Mouse (Mus musculus) adrenal gland, adult 8-10 months (tissue): ENCODE measurements at regions not wholly inside any gene's neighbourhood (a gene's known extent, or its start where the extent isn't known, plus 50 kb on each side); places are given as distances from the start of the nearest gene placed in this dataset.

Source experiments
- DNase-seq: peaks from one replicate; pipeline ENCODE4 v3.0.0; 2022

DNA sequence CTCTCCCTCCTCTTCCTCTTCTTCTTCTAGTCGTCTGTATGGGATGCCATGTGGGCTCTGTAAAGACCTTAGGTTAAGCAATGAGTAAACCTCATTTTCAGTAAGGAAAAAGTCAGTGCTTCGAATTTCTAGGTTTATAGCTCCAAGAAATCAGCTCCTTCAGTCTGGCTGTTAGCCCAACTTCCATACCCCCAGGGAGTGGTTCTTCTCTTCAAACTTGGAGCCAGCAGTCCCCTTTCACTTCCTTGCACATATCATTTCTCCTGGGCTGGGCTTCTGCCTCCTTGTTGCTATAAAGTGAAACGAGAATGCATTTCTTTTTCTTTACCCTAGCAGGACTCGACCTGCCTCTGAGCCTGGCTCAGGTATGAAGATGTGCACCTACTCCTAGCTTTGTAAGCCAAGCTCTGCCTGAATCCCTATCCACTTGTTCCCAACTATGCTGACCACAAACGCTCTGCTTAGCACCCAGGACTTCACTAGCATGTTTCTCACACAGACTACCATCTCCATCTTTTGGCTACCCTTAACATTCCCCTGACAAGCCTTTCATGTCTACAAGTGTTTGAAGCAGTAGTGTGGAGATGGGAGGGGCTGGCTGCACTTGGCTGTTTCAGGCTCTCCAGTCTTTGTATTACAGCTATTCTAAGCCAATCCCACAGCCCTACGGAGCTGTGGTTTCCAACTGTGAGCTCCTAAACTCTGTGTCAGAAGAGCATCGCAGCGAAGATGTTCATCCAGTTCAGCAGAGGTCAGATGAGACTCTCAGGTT is 243.8 kb upstream of the Tprg start:
- no peak for DNase-seq

DNA sequence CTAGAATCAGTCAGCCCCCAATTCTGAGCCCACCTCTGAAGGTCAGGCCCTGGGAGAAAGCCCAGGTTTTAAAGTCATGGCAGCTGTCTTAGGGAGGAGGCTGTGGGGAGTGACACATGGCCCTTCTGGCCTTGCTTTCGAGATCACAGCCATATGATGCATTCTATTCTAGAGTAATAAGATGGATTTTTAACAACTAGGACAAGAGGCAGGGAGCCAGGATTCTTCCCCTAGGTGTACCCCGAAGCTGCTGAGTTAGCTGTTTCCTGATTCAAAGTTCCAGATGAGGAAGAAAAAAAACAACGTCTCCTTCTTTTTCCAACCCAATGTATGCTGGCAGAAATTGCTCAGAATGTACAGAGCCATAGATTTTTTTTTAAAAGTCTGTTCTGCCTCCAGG is 242.0 kb upstream of the Tprg start:
- no peak for DNase-seq

DNA sequence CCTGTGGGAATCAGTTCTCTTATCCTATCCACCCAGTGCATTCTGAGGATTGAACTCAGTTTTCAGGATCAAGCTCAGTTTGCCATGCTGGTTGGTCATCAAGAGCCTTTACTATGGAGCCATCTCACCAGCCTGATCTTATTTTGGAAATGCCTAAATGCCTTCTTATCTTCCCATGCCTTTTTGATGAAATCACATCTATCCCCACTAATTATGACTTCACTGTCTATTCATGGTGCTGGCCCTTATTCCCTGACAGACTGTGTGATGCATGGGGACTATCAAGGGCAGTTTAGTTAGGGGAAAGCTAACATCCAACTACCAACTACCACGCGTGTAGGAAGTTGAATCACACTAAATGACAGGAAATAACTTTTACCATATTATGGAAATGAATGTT is 238.9 kb upstream of the Tprg start:
- DNase-seq = no peak

DNA sequence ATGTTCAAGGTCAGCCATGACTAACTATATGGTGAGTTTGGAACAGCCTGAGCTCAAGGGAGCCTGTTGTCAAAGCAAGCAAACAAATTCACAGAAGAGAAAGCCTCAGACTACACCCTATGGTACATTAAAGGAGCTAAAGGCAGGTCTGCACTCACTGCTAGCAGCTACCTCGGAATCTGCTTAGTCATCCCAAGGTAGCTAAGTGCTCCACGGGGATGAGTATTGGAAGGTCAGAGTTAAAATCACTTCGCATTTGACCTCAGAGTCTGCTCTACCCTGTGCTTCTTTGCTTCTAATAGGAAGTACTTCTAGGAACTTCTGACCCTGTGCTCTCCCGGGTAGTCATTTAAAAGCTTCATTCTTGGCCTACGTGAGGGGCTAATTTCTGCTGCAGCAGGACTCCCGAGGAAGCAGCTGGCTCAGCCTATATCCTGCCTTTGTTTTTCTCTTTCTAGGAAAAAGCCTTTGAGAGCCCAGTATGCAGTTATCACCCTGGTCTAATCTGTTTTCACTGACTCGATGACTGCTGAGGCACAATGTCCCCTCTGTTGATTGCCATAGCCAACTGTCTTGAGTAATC is 236.6 kb upstream of the Tprg start:
- DNase-seq = no peak

DNA sequence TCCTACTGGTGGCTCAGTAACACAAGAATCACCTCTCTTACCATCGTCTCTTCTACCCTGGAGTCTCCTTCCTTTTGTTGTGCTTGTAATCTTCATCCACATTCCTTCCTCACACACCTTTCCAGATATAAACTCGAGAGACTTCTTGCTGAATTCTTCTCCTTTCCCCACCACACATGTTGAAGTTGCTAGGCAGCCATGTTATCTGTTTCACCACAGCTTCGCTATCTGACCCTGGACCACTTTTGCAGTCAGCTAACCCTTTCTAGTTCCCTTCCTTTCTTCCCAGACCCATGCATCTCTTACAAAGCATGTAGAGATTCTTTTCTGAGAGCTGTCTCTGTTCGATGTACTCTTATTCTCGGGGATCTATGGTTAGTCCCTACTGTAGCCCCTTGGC is 235.6 kb upstream of the Tprg start:
- DNase-seq = no peak

DNA sequence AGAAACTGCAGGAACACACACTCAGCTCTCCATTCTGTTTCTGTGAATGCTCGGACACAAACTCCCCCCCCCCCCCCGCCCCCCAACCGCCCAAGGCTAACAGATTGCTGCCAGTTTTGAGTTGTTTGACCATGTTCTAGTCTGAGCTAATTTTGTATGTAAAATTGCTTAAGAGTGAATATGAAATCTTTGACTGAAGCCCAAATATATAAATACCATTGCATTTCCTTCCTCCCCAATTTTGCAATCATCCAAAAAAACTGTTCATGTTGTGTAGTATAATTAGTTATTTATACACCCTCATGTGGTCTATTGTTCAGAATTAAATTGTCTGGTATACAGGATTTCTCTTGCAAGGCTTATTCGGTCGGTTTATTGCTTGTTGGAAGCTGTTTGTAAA is 234.2 kb upstream of the Tprg start:
- no peak for DNase-seq

DNA sequence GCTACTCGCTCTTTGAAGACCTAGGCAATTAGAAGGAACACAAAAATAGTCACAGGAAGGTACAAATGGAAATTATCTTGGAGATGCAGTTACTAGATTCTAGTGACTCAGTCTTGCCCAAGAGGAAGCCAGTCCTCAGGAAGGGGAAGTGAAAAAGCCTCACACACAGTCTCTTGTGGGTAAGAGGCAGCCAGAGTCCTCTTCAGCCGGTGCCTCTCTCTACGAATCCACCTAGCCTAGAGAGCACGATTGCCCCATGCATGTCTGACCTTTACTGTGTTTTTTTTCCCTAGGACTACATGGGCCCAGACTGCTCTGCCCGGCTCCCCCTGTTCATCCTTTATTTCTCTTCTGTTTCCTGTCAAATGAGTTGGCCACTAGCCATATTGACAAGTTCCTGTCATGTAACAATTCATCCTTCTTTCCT is 233.7 kb upstream of the Tprg start:
- DNase-seq = no peak

DNA sequence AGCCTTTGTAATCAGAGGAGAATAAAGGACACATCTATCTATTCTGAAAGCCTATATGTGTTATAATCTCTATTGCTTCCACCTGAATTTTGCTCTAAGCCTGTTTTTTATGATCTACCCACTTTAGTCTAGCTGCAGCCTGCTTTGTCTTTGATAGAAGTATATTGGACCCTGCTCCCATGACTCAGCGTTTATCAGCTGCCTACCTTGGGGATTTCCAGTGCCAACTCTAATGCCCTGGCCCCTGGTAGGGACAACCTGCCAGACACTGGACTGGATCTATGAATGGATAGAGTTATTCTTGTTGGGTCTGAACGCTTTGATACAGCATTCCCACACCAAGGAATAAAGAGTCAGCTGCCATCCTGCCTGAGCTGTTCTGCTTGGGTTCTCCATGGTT is 232.3 kb upstream of the Tprg start:
- DNase-seq = no peak

DNA sequence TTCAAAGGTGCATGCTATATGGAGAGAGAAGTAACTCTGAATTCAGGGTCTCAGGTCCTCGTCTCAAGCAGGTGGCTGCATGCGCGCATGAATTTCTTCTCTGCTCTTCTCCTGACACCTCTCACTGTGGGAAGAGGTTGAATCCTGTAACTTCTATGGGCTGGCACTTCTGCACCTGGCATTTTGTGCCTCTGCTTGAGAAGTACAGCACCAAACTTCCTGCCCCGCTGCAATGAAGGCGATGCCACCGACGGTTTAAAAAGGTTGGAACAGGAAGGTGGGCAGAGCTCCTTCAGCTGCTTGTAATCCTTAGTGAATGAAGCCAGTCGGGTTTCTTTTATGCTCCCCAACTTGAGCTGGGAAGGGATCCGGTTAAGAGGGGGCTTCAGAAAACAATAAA is 231.2 kb upstream of the Tprg start:
- no peak for DNase-seq

DNA sequence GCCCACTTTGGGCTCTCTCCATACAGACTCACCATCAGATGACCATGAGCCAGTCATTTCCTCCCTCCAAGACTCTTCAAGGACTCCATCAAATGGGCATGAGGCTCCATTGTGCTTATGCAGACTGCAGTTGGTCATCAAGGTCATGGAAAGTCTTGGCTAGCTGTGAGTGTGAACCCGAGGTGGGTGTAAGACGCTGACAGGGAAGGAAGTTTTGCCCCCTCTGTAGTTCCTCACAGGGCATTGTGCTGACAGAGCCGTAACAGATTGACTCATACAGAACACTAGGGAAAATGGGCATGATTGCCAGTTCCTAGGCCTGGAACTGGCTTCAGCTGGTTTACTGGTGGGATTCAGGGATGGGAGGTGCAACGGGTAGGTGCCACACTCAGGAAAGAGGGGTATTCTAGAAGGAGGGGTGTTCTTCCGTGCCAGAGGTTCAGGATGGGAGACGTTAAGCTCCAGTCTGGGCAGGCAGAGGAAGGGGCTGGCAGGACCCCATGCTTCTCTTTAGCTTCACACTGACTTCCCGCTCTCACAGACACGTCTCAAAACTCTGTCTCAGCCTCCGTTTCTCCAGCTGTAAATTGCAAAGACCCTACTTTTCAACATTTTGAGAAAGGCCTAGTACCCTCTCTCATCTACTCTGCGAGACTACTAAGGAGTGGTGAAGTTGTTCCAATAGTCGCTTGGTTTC is 228.4 kb upstream of the Tprg start:
- no peak for DNase-seq

DNA sequence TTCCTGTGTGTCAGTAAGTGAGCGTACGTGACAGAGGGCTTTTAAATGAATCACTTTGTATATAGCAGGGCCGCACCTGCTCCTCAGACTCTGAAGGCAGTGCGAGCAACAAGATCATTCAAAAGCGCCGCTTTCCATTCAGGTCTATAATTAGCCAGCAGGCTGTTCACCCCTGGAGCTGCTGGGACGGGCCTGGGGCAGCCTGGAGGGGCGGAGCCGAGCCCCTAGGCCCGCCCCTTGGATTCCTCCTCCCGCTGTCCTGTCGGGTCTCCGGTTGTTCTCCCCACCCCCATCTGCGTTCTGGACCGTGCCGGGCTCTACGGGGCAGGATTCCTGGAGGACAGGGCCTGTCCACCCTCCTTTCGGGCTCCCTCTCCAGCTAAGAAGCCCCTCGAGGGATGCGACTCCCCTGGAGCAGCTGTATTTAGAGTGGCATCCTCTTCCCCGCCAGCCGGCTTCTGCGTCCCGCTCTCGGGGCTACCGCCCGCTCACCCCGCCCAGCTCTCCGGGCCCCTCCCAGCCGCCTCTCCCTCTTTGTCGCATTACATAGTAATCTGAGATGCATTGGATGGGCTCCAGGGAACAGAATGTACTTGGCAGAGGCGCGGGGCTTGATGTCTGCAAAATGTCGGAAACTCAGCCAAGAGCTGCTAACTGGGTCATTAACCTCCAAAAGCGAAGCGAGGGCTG is 227.7 kb upstream of the Tprg start:
- DNase-seq = peak; percentile 97

DNA sequence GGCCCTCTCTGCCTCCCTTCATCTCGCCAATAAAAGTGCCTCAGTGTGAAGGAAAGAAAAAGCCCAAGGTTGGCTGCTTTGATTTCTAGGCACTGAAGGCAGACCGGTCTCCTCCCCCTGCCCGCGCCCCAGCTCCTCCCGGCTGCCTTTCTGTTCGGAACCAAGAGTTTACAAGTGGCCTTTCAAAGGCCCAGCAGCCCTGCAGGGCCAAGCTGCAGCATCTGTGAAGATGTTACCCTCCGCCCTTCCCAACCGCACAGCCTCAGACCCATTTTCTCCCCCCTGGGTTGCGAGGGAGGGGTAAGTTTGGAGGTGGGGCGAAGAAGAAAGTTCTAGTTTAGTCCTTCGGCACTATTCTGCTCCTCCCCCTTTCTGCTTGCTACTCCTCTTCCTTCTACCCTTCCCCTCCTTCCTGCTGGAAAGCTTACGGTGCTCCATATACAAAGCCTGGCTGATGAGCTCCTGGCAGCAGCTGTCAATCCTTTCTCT is 227.1 kb upstream of the Tprg start:
- no peak for DNase-seq

DNA sequence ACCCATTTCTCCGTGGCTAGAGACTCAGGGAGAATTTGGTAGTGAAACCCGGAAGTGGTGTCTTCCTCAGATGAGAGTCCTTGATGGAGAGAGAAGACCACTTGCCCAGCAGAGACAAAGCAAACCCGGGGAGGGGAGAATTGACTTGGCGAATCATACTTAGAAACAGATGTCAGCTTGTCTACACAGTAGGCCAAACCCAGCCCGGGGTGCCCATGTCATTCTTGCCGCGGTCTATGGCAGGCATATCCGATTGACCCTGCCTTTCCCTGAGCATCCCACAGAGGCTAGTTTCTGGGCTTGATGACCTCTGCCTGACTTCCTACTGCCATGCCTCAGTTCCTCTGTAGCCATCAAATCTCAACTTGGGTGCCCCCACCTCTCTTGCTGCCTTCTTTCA is 226.4 kb upstream of the Tprg start:
- no peak for DNase-seq

DNA sequence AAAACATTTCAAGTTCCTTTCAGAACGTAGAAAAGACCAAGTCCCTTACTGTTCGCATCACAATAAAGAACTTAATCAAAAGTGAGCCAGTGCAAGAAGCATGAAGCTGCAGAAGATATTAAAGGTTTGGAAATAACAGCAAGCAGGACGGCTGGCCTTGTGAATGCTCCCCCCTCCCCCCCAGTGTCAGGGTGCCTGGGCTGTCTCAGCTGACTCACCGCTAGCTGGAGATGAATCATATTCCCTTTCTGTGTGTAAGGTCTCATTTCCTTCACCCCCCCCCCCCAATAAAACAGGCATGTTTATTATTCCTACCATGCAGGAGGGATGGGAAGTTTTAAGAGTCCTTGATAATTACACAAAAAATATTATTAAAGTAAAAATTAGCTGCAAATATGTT is 225.0 kb upstream of the Tprg start:
- DNase-seq = peak; percentile 69

DNA sequence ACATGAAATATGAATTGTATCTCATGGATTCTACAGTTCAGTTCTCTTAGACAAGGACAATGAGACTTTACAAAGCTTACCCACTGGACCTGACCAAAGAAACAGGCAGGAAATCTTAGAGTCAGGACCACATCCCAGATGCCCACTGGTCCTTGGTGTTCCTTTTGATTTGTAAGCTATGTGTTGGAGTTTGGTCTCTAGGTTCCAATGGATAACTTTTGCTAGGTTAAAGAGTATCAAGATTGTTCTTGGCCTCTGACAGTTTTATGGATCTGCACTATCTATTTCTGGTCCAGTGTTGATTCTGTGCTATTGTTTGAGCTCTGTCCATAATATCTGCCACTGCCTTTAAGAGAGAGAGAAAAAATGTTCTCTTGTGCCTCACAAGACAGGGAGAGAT is 222.6 kb upstream of the Tprg start:
- no peak for DNase-seq

DNA sequence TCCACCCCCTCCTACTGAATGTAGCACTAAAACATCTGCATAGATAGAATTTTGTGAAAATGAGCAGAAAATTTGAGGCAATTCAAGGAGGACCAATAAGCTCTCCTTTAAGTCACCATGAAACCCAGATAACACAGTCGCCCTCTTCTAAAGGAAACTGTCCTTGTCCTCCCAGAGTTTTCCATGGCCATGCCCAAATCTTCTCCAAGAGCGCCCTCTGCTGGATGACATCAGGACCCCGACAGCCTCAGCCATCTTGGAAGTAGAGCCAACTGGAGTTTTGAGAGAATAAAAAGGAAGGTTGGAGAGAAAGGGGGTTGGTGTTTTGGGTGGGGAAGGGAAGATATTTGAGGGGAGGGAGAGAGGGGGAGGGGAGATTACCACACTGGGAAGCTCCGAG is 222.1 kb upstream of the Tprg start:
- DNase-seq = peak; percentile 88

DNA sequence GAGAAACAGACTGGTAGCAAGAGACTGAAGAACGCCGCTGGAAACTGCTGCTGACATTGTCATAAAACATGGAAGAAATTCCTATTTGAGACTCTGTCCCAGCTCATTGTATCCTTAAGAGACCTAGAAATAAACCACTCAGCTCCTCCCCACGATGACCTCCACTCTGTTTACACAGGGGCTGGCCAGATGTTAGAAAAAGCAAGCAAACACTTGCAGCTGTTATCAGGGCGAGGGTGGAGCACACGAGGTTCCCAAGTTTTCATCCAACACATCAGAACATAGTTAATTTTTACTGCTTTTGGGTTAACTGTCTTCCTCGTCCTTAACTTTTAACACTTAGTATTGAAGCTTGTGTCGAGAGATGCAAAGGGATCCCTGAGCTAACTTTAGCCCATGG is 219.8 kb upstream of the Tprg start:
- DNase-seq = no peak

DNA sequence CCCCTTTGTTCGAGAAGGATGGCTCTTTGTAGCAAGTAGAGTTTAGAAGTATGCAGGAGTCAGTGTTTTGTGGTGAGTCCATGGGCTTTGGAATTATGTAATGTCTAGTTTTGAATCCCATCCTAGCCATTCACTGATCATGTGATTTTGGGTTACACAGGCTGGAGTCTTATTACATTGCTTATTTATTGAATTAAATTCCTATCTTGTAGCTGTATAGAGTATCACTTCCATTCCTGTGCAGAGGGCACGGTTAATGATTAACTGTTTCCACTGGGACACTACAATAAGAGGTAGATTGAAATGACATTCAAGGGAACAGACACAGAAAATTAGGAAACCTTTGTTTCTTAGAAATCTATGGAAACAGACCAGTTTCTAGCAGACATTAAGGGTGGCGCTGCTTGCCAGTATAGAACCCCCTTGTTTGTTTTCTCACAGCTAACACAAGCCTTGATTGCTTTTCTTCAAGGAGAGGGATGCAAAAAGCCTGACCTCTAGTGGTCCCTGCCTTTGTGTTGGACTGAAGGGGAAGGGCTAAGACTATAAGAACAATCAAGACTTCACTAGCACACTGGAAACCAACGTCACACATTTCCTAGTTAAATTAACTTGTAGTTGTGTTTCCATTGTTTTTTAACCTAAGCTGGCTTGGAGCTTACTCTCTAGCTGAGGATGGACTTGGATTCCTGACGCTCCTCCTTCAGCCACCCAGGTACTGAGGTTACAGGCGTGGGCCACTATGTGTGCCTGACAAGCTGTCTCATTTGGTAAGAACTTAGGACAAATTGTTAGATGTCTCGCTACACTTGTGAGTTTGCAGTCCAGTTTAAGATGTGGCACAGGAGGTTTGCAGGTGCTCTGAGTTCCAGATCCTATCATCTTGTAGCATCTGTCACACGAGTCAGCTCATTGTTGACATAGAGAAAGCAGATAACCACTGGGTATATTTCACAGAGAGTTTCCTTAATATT is 219.1 kb upstream of the Tprg start:
- no peak for DNase-seq

DNA sequence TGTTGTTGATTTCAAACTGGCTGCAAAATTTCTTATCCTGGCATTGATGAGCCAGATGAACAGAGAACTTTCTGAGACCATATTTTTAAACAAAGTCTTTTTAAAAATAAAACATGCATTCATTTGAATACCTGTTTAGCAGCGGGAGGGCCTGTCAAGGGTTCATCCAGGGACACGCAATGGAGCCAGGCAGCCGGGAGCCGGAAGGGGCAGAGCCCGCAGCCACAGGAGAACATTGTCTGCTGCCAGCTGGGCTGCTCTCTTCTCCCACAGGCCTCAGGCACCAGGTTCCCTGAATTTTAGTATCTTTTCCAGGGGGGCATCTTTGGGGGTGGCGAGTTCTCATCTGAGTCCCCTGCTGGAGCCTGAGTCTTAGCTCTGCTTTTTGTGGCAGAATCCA is 205.8 kb upstream of the Tprg start:
- DNase-seq = no peak

DNA sequence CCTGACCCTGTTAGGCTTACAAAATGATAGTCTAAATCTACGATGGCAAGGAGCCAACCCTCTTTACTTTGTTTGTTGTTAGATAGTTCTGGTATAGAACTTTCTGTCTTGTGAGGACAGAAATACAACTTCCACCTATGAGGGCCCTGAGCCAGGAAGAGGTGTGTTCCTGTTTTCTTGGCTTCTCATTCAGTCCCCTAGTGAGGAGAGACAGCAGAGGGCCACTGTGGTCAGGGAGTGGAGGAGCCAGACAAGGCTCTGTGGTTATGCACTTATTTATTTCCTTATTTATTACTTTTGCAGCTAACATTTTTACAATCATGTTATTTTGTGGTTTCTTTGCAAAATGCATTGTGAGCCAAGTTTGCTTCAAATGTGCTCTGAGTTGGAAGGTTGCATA is 202.9 kb upstream of the Tprg start:
- no peak for DNase-seq

DNA sequence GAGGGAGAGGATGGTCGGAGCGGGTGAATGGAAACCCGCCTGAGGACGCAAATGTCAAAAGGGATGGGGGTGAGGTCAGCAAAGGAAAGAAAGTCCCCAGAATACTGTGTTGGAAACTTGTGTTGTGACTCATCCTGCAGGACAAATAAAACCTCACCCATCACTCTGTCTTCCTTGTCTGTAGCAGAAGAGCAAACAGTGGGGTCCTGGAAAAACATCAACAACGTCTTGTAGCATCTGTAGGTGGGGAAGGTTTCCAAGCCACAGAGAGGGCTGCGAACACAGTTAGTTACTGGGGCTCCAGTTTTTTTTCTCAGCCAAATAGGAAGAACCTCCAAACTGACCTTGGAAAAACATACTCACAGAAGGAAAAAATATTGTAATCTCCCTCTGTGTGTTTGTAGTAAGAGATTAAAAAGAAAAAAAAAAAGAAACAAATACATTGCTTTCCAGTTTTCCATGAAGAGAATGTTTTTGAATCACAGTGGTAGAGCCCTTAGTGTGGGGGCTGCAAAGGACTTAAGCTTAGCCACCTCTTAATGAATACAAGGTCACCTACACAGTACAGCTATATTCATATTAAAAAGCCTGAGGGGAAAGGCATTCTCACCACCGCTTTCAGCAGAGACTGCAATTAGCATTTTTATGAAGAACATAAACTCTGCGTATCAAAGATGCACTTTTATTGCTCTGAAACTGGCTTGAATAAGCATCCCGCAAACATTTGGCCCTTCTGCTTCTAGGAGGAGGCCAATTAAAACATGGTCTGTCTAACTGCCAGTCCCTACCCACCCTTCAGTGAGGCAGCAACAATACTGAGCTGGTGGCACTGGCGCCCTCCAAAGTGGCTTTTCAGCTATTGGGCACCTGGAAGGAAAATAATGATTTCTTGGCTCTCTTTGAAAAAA is 198.6 kb upstream of the Tprg start:
- no peak for DNase-seq
